ENCODE assay signal across 10 mouse cellular contexts in the genomic region with DNA sequence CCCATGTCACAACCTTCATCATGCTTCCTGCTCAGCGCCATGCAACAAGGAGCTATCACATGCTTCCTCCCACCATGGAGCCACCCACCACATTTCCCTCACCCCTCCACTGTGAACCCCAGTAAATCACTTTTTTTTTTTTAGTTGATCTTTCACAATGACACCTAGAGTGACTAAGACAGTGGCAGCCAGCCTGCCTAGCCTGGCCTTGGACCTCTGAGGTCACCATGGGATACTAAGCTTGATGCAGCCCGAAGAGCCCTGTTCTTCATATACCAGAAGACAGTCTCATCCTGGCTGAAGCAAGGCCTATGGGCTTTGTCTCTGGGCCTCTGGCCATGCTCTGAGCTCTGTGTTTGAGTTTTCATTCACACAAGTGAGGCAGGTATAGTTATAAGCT.
"Had no signal": no experiment of that assay in that cellular context is flagged by ENCODE, and none has a peak within 500 bp of the region (broad histone marks: within the 10 kb centered on the region; RNA-seq: fewer than 3 reads in every experiment).

No protein-coding gene starts in this region.

- DNase-seq: kidney, postnatal 14 days; kidney, postnatal 4 days; layer of hippocampus, postnatal 36 days; left cerebral cortex, postnatal 4 days; liver, postnatal 0 days; thymus, adult 18-20 months; thymus, postnatal 4 days had no signal

- ATAC-seq: liver, postnatal 0 days; lung, postnatal 0 days; midbrain, embryonic 13.5 days; midbrain, embryonic 16.5 days had no signal
